Mouse (Mus musculus) gastrocnemius, adult 2 months (tissue): ENCODE data around the gene Eif3c. TPM values are rescaled to one million over a fixed set of nuclear protein-coding genes. Genes with fewer than 3 reads are reported as not detected.

Source experiments
- DNase-seq: peaks from one replicate; pipeline ENCODE4 v3.0.0; 2022
- H3K27ac ChIP-seq: fragments of 200-600 bp; 2 replicates; pipeline ENCODE4 v1.8.1; 2022; ENCODE audit warnings: mild to moderate bottlenecking
- H3K4me3 ChIP-seq: fragments of 200-600 bp; 2 replicates; pipeline ENCODE4 v1.8.1; 2022; ENCODE audit warnings: mild to moderate bottlenecking, moderate library complexity
- CTCF ChIP-seq: fragments of 200-600 bp; IDR thresholded peaks from 2 replicates; pipeline ENCODE4 v1.8.1; 2022; ENCODE audit warnings: antibody characterized with exemption, mild to moderate bottlenecking, moderate library complexity
- intact Hi-C: fragments of 180-260 bp; cut with DNase I; formaldehyde crosslinking; loops from one replicate; pipeline ENCODE4 v1.15.1; 2025
- long read RNA-seq, 2 experiments: library from polyadenylated mRNA; stranded (forward); transcript quantifications; one replicate each; pipeline ENCODE4 v2.0.0; 2021
- total RNA-seq, 2 experiments: library from RNA; stranded (reverse); gene quantifications; 2 replicates each; pipeline ENCODE4 v1.2.3; 2021

The Eif3c gene
- total RNA-seq: 100 to 1,000 TPM; 153 to 163 TPM
- long read RNA-seq, experiment 1, transcript Eif3c-201 (21 exons, 3,383 nt): major isoform, 40 of 58 reads
- long read RNA-seq, experiment 1, partial matches to known transcripts: 18 of 58 reads
- long read RNA-seq, experiment 1, other reads (novel, unspliced or antisense): 0 of 58 reads
- long read RNA-seq, experiment 2, transcript Eif3c-201 (21 exons, 3,383 nt): major isoform, 41 of 78 reads
- long read RNA-seq, experiment 2, partial matches to known transcripts: 37 of 78 reads
- long read RNA-seq, experiment 2, other reads (novel, unspliced or antisense): 0 of 78 reads

GRCm38 (mm10) chr7:126566094-126566765 lies at the start of gene Eif3c:
Gene Eif3c, minus strand, starts transcription at chr7:126566411.
- peak; percentile 82 for DNase-seq
- no peak for TF ChIP-seq CTCF
- intact Hi-C loops: no loop called here

GRCm38 (mm10) chr7:126612736-126613135 lies 46.5 kb upstream of the Eif3c start:
- intact Hi-C loops: no loop called here
- TF ChIP-seq CTCF: no peak
- Histone ChIP-seq H3K4me3 (no peak overlapping the region), H3K27ac (no peak overlapping the region)
- no peak for DNase-seq

More at GRCm38 (mm10) chr7:126566094-126566765, at the start of gene Eif3c:
- Histone ChIP-seq H3K27ac (peak within 1 kb of the TSS; percentile 86), H3K4me3 (peak within 1 kb of the TSS; percentile 84)

DNA sequence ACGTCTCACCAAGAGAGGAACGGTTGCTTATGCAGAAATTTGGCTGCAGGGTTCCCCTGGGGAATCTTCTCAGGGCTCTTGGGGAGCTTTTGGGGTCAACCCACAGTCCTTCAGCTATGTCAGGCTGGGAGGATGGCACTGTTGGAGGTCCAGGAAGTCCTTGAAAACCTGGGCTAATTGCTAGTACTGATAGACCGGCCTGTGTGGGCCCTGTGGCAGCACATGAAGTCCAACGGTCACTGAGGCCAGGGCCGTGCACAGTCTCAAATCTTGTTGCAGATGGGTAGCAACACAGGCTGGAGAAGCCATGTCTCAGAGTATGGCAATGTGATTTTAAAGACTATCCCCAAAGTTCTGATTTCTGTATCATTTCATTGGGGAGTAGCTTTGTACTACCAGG lies 41.6 kb upstream of the Eif3c start:
- no peak for TF ChIP-seq CTCF
- DNase-seq: no peak
- H3K27ac ChIP-seq: peak overlapping the region; percentile 81
- intact Hi-C loops: no loop called here
- H3K4me3 ChIP-seq: no peak overlapping the region

- intact Hi-C loops: no loop called here
- peak; percentile 84 for DNase-seq
- TF ChIP-seq CTCF: no peak
- H3K27ac ChIP-seq: peak overlapping the region; percentile 81
- no peak overlapping the region for H3K4me3 ChIP-seq
These were observed 40.9 kb upstream of the Eif3c start for GRCm38 (mm10) chr7:126607064-126607463.

DNA sequence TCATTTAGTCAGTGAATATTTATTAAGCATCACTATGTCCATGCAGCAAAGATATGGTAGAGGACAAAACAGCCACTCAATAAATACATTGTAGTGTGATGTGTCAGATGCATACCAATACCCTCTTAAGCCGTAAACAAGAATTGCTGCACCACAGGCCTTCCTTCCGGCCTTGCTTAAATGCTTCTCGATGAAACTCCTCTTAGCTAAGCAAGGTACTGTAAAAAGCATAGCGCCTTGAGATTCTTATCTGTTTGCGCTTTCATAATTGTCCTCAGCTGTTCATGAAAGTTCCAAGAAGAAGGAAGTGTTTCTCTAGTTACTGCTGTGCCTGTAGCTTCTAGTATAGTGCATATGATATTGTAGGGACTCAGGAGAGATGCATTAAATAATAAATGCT lies 40.4 kb upstream of the Eif3c start:
- DNase-seq: no peak
- TF ChIP-seq CTCF: no peak
- intact Hi-C loops: no loop called here
- Histone ChIP-seq H3K27ac (peak overlapping the region; percentile 81), H3K4me3 (no peak overlapping the region)

GRCm38 (mm10) chr7:126602650-126603049 lies 36.4 kb upstream of the Eif3c start:
- no peak overlapping the region for H3K4me3 ChIP-seq
- no peak overlapping the region for H3K27ac ChIP-seq
- intact Hi-C loops: no loop called here
- no peak for DNase-seq
- no peak for TF ChIP-seq CTCF

DNA sequence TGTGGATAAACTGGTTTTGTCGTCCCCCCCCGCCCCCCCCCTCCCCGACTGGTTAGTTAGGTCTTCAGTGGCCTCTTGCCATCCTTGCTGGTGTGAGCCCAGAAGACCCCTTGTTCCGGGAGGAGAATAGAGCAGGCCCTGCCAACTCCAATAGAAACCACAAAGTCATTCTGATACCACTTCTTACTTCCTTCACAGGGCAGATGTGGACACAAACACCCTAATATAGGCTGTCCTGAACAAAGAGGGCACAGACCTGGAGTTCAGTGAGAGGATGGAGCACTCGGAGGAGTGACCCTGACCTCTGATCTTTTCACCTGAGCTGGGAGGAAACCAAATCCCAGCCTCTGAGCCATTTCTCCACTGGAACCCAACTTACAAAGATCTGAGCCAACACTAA lies 35.7 kb upstream of the Eif3c start:
- intact Hi-C loops: no loop called here
- DNase-seq: no peak
- TF ChIP-seq CTCF: no peak
- Histone ChIP-seq H3K4me3 (no peak overlapping the region), H3K27ac (no peak overlapping the region)

GRCm38 (mm10) chr7:126598919-126599318 lies 32.7 kb upstream of the Eif3c start:
- Histone ChIP-seq H3K27ac (peak overlapping the region; percentile 61), H3K4me3 (no peak overlapping the region)
- intact Hi-C loops: no loop called here
- no peak for DNase-seq
- TF ChIP-seq CTCF: no peak

GRCm38 (mm10) chr7:126596414-126596813 lies 30.2 kb upstream of the Eif3c start:
- DNase-seq: no peak
- TF ChIP-seq CTCF: no peak
- H3K4me3 ChIP-seq: no peak overlapping the region
- intact Hi-C loops: no loop called here
- H3K27ac ChIP-seq: no peak overlapping the region

DNA sequence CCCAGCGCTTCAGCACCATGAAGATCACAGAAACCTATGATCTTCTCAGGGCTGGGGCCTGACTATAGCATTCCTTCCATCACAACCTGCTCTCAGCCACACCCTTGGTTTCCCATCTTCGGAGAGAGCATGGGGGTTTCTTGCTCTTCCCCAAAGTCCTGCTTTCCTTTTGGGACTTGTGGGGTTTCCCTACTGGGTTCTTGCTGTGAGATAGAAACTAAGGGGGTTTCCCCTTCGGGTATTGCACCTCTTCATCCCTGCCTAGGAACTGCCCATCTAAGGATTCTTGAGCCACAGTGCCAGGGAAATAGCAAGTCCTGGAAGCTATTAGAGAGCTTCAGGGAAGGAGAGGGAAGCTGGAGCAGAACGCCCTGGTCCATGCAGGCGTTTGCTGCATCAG lies 29.7 kb upstream of the Eif3c start:
- Histone ChIP-seq H3K4me3 (no peak overlapping the region), H3K27ac (no peak overlapping the region)
- no peak for DNase-seq
- TF ChIP-seq CTCF: no peak
- intact Hi-C loops: no loop called here

- TF ChIP-seq CTCF: no peak
These were observed 28.8 kb upstream of the Eif3c start, which contains the start of gene Il27 for GRCm38 (mm10) chr7:126594862-126595561. Gene Il27, minus strand, starts transcription at chr7:126594941.

DNA sequence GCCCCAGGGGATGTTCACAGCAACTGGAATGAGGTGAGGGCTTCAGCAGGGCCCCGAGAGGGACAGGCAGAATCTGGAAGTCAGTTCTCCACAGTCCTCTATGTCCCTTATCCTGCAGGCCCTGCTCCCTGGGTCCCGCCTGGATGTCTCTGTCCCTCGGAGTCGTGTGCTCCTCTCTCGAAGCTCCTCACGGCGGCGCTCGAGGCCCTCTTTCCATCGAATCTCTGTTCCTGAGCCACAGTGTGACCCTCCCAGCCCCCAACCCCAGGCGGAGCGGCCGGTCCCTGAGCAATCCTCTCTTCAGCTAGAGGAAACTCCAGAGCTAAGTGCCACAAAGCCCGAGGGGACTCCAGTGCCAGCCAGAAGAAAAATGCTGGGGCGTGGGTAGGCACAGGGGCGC lies 21.6 kb upstream of the Eif3c start:
- TF ChIP-seq CTCF: peak; percentile 60
- intact Hi-C loops: loop anchor here (2.0 kb wide), 1 partner anchor 49 kb away; no protein-coding TSS in a partner anchor
- DNase-seq: peak; percentile 73
- peak overlapping the region; percentile 52 for H3K4me3 ChIP-seq
- H3K27ac ChIP-seq: peak overlapping the region; percentile 58

More at GRCm38 (mm10) chr7:126594862-126595561, 28.8 kb upstream of the Eif3c start, which contains the start of gene Il27:
- intact Hi-C loops: no loop called here
- no peak for DNase-seq
- H3K4me3 ChIP-seq: no peak within 1 kb of the TSS
- H3K27ac ChIP-seq: no peak within 1 kb of the TSS

DNA sequence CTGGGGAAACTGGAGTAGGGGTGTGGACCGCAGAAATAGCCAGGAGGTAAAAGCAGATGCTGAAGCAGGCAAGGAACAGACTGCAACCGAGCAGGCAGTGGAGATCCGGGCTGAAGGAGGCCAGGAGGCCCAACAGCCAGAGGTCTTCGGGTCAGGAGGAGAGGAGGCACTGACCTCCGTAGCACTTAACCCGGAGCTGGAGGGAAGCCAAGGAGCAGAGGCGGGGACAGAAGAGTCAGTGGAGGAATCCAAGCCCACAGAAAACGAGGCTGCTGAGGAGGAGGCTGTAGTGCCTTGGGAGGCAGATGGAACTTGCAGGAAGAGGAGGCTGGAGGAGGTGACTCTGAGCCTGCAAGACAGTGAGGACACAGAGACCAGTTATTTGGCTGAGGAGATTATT lies 20.6 kb upstream of the Eif3c start:
- DNase-seq: peak; percentile 66
- no peak overlapping the region for H3K4me3 ChIP-seq
- no peak for TF ChIP-seq CTCF
- peak overlapping the region; percentile 56 for H3K27ac ChIP-seq
- intact Hi-C loops: loop anchor here (2.0 kb wide), 1 partner anchor 50 kb away; no protein-coding TSS in a partner anchor
